Mouse (Mus musculus): Measurements from ENCODE around the gene Gh.

DNA sequence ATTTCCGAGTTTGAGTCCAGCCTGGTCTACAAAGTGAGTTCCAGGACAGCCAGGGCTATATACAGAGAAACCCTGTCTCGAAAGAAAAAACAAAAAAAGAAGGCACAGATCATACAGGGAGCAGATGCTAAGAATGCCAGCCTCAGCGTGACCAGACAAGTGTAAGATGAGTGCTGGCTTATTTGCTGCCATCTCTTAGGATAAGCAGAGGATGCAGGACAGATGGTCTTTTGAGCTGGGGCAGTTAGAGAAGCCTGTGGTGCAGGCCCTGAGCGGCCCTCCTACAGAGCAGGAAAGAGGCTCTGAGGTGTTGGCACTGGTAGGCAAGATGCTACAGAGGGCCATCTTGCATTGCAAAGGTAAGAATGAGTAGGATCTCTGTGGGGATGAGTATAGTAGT lies 18.3 kb downstream of the Gh start:
- no peak for TF ChIP-seq CTCF (IDR thresholded peaks at IDR 0.05; ENCODE audit: low read depth)
- TF ChIP-seq EP300 (IDR thresholded peaks at IDR 0.05; ENCODE audit: low read depth), result no peak
